Mouse (Mus musculus): ENCODE measurements at regions not wholly inside any gene's neighbourhood (a gene's known extent, or its start where the extent isn't known, plus 50 kb on each side); places are given as distances from the start of the nearest gene placed in this dataset.

- no peak for TF ChIP-seq EP300 (optimal IDR thresholded peaks at IDR 0.05)
- no peak for TF ChIP-seq CTCF (IDR thresholded peaks at IDR 0.05; ENCODE audit: low read depth)
Measured at GRCm38 (mm10) chr6:98575227-98575626, 232.7 kb upstream of the Gm765 start.
